Mouse (Mus musculus) stomach, embryonic 14.5 days (tissue): ENCODE data around the gene Sept8. TPM values are rescaled to one million over a fixed set of nuclear protein-coding genes. Genes with fewer than 3 reads are reported as not detected.

Experiments
- ATAC-seq: fragments of 200-750 bp; cut with Nextera tagmentation; 2 replicates; pipeline ENCODE4 v1.8.0; 2017; ENCODE audit warnings: low read depth, moderate TSS enrichment; ENCODE audit not compliant: insufficient number of reproducible peaks, insufficient read depth, low FRiP score
- H3K27ac ChIP-seq: fragments of 300-500 bp; sonication (generic); 2 replicates; pipeline ENCODE4 v1.5.1; 2014; ENCODE audit warnings: mild to moderate bottlenecking, low read length, moderate library complexity, mixed read lengths
- H3K27me3 ChIP-seq: fragments of 300-500 bp; sonication (generic); 2 replicates; pipeline ENCODE4 v1.6.1; 2014; ENCODE audit warnings: low read length, control low read depth, mixed read lengths; ENCODE audit not compliant: control insufficient read depth, insufficient read depth
- H3K36me3 ChIP-seq: fragments of 300-500 bp; sonication (generic); 2 replicates; pipeline ENCODE4 v1.6.1; 2014; ENCODE audit warnings: mild to moderate bottlenecking, control low read depth, low read length, moderate library complexity, mixed read lengths; ENCODE audit not compliant: control insufficient read depth, insufficient read depth
- H3K4me1 ChIP-seq: fragments of 300-500 bp; sonication (generic); 2 replicates; pipeline ENCODE4 v1.6.1; 2014; ENCODE audit warnings: low read length, control low read depth, mixed read lengths; ENCODE audit not compliant: control insufficient read depth, insufficient read depth
- H3K4me2 ChIP-seq: fragments of 300-500 bp; sonication (generic); replicated peaks from 2 replicates; pipeline ENCODE4 v1.6.1; 2014; ENCODE audit warnings: low read depth, low read length, control low read depth
- H3K4me3 ChIP-seq: fragments of 300-500 bp; sonication (generic); 2 replicates; pipeline ENCODE4 v1.5.1; 2014; ENCODE audit warnings: low read depth, low read length, control low read depth
- H3K9ac ChIP-seq: fragments of 300-500 bp; sonication (generic); replicated peaks from 2 replicates; pipeline ENCODE4 v1.6.1; 2014; ENCODE audit warnings: low read depth, mild to moderate bottlenecking, control low read depth, low read length, moderate library complexity, mixed read lengths
- H3K9me3 ChIP-seq: fragments of 300-500 bp; sonication (generic); 2 replicates; pipeline ENCODE4 v1.6.1; 2016; ENCODE audit warnings: low read depth, low read length, control low read depth; ENCODE audit not compliant: control insufficient read depth
- WGBS: fragments of 180-500 bp; shearing (Covaris S2); extraction: QIAGEN DNeasy Blood & Tissue Kit; methylation state at CpG from one replicate; pipeline ENCODE4 v1.1.7; 2014; 5-methylcytosine and 5-hydroxymethylcytosine counted together
- polyA plus RNA-seq: library from polyadenylated mRNA; unstranded; fragments of >200 nt; fragmentation: Nextera tagmentation; extraction: Ambion mirVana; gene quantifications from 2 replicates; pipeline ENCODE4 v1.2.1, GENCODE M21; 2014

The Sept8 gene
- polyA plus RNA-seq, 1 experiment from 2014 or later = 26.1 TPM

DNA sequence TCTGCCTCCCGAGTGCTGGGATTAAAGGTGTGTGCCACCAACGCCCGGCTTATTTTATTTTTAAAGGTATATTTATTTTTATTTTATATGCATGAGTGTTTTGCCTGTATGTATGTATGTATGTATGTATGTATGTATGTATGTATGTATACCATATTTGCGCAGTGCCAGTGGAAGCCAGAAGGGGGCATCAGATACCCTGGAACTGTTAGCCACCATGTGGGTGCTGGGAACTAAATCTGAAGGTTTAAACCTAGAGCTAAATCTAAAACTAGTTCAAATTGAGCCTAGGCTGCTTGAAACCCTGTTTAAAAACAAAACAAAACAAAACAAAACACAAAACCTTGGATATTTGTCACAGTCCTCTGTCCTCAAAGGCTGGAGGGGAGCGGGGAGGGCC, 30.1 kb upstream of the Sept8 start:
- H3K9ac ChIP-seq = no peak overlapping the region
- H3K9me3 ChIP-seq = no peaks in the 10 kb centered on the region
- H3K27me3 ChIP-seq = no peaks in the 10 kb centered on the region
- no peak overlapping the region for H3K27ac ChIP-seq
- H3K4me3 ChIP-seq = no peak overlapping the region
- no peak overlapping the region for H3K4me2 ChIP-seq
- 0 out of 2 replicates have a peak, but pooled peaks cover 4% of the 10 kb centered on the region for H3K4me1 ChIP-seq
- H3K36me3 ChIP-seq = no peaks in the 10 kb centered on the region
- 96% methylated on average over 5 of the region's 5 CpGs for WGBS
- no peak for ATAC-seq

DNA sequence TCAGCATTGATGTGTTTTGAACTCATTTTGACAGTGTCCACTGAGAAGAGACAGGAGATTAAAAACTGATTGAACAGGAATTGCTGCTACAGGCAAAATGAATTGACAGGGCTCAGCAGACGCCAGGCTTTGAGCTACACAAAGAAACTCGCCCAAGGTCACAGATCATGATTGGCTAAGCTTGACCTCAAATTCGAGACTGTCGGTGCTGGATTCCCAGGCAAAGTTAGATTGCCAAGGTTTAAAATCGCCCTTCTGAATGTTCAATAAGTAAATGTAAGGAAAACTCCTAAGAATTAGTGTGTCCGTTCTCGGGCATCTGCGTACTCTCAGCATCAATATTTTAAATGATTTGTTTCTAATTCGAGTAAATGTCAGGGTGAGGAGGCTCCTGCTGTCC, 29.6 kb upstream of the Sept8 start:
- Histone ChIP-seq H3K4me1 (0 out of 2 replicates have a peak, but pooled peaks cover 4% of the 10 kb centered on the region), H3K27me3 (no peaks in the 10 kb centered on the region)
- WGBS = 70% methylated on average over 9 of the region's 9 CpGs

DNA sequence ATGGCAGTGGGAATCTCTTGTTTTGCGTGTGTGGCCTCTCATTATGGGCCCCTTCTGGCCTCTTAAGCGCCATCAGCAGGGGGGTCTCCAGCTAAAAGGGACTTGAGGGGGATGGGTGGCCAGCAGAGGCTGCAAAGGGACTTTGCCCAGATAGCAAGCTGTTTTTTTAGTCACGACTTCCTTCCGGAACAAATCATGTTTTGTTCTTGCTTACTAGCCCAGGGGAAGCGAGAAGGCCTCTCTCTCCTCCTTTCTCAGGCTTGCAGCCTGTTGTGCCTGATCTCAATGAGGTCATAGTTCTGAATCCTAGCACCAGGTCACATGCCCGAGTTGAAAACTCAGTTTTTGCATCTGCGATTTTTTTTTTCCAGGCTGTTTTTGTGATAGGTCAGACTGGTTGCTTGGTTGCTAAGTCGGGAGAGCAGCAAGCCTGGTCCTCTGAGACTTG, 27.1 kb upstream of the Sept8 start:
- Histone ChIP-seq H3K9me3 (no peaks in the 10 kb centered on the region), H3K4me2 (no peak overlapping the region), H3K27me3 (no peaks in the 10 kb centered on the region), H3K27ac (no peak overlapping the region), H3K36me3 (no peaks in the 10 kb centered on the region), H3K4me1 (0 out of 2 replicates have a peak, but pooled peaks cover 2% of the 10 kb centered on the region), H3K9ac (no peak overlapping the region), H3K4me3 (no peak overlapping the region)
- whole genome bisulfite sequencing = 43% methylated on average over 8 of the region's 8 CpGs
- ATAC-seq = 0 out of 2 replicates have a peak, but pooled peaks have one; percentile 23

More for the DNA sequence above, 29.6 kb upstream of the Sept8 start:
- ATAC-seq = no peak
- Histone ChIP-seq H3K4me3 (no peak overlapping the region), H3K9ac (no peak overlapping the region), H3K4me2 (no peak overlapping the region), H3K36me3 (no peaks in the 10 kb centered on the region), H3K27ac (no peak overlapping the region), H3K9me3 (no peaks in the 10 kb centered on the region)

DNA sequence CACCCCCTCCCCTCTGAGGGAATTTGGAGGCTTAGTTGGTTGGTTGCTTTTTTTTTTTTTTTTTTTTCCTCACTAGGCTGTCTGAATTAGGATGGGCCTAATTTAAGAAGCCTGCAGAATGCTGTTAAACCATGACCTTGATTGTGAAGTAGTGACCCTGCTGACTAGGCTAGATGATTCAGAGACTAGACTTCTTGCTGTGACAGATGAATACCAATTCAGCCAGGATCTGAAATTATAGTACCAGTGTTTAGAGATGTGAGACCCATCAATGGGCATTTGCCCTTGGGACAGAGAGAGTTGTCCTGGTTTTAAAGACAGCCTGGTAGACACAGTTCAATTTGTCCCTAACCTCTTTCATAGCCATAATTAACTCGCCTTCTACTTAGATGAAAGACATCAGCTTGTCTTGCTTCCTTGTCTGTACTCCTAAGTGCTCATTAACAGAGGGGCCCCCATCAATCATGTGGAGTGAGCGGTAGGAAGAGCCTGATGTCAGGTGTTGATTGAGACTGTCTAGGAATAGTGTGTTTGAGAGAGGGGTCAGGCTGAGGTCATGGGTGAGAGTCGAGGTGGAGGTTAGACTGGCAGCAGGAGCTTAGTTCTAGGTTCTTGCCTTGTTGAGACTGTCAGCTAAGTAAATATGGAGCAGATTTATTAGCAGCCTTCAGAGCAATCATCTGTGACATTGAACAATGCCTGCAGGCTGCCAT, 25.7 kb upstream of the Sept8 start:
- no peak overlapping the region for H3K27ac ChIP-seq
- H3K4me3 ChIP-seq = no peak overlapping the region
- WGBS = 21% methylated on average over 3 of the region's 3 CpGs
- no peak overlapping the region for H3K4me2 ChIP-seq
- H3K27me3 ChIP-seq = no peaks in the 10 kb centered on the region
- H3K9me3 ChIP-seq = no peaks in the 10 kb centered on the region
- ATAC-seq = no peak
- H3K36me3 ChIP-seq = no peaks in the 10 kb centered on the region
- no peak overlapping the region for H3K9ac ChIP-seq
- H3K4me1 ChIP-seq = no peaks in the 10 kb centered on the region

DNA sequence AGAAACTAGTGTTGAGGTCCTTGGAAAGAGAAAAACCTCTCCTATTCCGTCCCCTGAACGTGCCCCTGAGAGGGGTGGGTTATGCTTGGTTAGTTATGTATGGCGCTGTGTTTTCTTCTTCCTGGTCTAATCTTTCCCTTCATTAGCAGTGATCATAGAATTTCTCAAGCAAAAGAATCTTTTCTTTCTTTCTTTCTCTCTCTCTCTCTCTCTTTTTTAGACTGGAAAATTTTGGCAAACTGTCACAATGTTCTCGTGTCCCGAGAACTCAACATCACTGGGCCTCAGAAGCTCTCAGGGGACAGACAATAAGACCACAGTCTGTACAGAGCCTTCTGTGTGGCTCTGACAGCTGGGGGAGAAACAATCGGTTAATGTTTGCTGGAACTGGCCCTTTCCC, 23.6 kb upstream of the Sept8 start:
- H3K27ac ChIP-seq = peak overlapping the region; percentile 28; the same call in 1 of the 2 replicates
- H3K9me3 ChIP-seq = no peaks in the 10 kb centered on the region
- no peaks in the 10 kb centered on the region for H3K27me3 ChIP-seq
- no peak overlapping the region for H3K4me3 ChIP-seq
- no peak overlapping the region for H3K9ac ChIP-seq
- H3K4me2 ChIP-seq = no peak overlapping the region
- ATAC-seq = no peak
- H3K4me1 ChIP-seq = no peaks in the 10 kb centered on the region
- H3K36me3 ChIP-seq = no peaks in the 10 kb centered on the region
- 69% methylated on average over 6 of the region's 6 CpGs for WGBS

DNA sequence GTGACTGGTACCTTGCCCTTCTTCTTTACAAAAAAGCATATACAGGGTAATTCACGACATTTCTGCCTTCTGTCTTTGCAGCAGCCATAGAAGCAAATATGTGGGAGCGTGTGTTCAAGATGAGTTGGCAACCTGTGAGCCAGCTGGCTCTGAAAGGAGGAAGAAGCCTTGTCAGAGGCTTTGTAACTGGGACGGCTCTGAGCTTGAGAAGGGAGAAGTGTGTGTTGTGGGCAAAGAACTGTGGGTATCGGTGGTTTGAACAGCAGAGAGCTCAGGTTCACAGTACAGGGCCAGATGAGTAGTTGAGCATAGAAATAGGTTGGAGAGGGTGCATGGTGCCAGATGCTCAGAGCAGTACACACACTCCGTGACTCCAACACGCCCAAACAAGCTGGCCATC, 22.1 kb upstream of the Sept8 start:
- ATAC-seq = no peak
- Histone ChIP-seq H3K36me3 (no peaks in the 10 kb centered on the region), H3K9me3 (no peaks in the 10 kb centered on the region), H3K9ac (no peak overlapping the region), H3K4me3 (no peak overlapping the region), H3K27ac (no peak overlapping the region), H3K4me1 (no peaks in the 10 kb centered on the region), H3K27me3 (no peaks in the 10 kb centered on the region), H3K4me2 (no peak overlapping the region)
- WGBS = 67% methylated on average over 6 of the region's 6 CpGs

DNA sequence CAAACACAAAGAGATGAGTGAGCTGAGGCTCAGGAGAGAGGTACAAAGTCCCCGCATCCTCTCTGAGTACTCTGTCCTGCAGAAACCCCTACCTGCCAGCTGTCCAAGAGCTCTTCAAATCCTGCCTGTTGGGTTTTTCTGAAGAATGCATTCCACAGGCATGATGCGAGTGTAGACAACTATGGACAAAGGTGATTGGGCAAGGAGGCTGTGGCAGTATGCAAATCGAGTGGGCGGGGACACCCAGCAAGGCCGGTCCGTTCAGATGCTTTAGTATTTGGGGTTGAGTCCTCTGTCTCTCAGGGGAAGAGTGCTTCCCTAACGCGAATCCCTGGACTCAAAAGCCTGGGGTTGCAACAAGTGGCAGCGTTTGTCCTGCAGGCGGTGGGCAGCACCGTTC, 18.5 kb upstream of the Sept8 start:
- no peaks in the 10 kb centered on the region for H3K9me3 ChIP-seq
- ATAC-seq = no peak
- no peak overlapping the region for H3K27ac ChIP-seq
- H3K9ac ChIP-seq = no peak overlapping the region
- H3K36me3 ChIP-seq = no peaks in the 10 kb centered on the region
- H3K4me1 ChIP-seq = no peaks in the 10 kb centered on the region
- H3K4me3 ChIP-seq = no peak overlapping the region
- H3K4me2 ChIP-seq = 0 out of 2 replicates have a peak overlapping the region, but pooled peaks have one; percentile 10
- WGBS = 9% methylated on average over 11 of the region's 11 CpGs
- H3K27me3 ChIP-seq = no peaks in the 10 kb centered on the region

DNA sequence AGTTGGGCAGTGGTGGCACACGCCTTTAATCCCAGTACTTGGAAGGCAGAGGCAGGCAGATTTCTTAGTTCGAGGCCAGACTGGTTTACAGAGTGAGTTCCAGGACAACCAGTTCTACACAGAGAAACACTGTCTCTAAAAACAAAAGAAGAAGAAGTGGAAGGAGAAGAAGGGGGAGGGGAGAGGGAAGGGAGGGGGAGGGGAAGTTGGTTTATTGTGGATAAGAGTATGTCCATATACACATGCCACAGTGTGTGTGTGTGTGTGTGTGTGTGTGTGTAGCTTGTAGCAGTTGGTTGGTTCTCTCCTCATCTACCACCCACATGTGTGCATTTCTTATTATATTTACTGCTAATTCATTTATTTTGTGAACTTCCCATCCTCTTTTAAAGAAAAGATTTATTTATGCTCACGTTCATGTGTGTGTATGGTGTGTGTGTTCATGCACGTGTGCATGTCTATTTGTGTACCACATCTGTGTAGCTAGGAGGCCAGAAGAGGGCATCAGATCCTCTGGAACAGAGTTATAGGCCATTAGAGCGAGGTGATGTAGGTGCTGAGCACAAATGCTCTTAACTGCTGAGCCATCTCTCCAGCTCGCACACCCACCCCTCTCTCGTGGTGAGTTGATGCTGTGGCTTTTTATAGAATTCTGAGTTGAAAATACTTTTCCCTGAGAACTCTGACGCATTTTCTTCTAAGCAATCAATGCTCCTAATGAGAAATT, 16.9 kb upstream of the Sept8 start:
- Histone ChIP-seq H3K27ac (no peak overlapping the region), H3K36me3 (no peaks in the 10 kb centered on the region), H3K4me1 (no peaks in the 10 kb centered on the region), H3K4me3 (no peak overlapping the region), H3K9me3 (no peaks in the 10 kb centered on the region), H3K4me2 (no peak overlapping the region), H3K9ac (no peak overlapping the region), H3K27me3 (no peaks in the 10 kb centered on the region)
- no peak for ATAC-seq
- WGBS = 79% methylated on average over 8 of the region's 8 CpGs
